Mouse (Mus musculus) liver, postnatal 0 days (tissue): ENCODE results near the gene Zfp352.

ENCODE experiments used
- CTCF ChIP-seq: sonication (generic); IDR thresholded peaks from 2 replicates; pipeline ENCODE4 v1.5.1; 2016; ENCODE audit warnings: antibody characterized with exemption, low read depth
- EP300 ChIP-seq: IDR thresholded peaks from 2 replicates; pipeline ENCODE4 v1.6.1; 2016; ENCODE audit warnings: antibody characterized with exemption, low read depth, mild to moderate bottlenecking

DNA sequence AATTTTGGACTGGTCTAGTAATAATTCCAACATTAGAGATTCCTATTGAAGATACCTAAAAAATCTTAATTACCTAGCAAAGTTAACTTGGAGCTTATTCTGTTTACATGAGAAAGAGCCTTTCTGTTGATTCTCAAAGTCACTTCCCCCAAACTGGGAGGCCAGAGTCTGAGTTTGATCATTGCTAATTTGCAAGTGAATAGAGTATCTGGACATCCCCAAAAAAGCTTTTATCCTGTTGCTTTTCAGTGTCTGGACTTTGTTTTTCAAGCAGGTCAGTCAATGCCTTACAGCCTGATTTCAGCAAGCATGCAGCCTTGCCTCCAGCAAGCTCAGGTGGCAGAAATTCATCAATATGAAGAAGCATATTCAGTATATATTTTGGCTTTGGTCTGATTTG lies 51.2 kb downstream of the Zfp352 start:
- TF ChIP-seq CTCF, result no peak
- no peak for TF ChIP-seq EP300
